8 mouse cellular contexts compared by ENCODE assay signal in the genomic region with DNA sequence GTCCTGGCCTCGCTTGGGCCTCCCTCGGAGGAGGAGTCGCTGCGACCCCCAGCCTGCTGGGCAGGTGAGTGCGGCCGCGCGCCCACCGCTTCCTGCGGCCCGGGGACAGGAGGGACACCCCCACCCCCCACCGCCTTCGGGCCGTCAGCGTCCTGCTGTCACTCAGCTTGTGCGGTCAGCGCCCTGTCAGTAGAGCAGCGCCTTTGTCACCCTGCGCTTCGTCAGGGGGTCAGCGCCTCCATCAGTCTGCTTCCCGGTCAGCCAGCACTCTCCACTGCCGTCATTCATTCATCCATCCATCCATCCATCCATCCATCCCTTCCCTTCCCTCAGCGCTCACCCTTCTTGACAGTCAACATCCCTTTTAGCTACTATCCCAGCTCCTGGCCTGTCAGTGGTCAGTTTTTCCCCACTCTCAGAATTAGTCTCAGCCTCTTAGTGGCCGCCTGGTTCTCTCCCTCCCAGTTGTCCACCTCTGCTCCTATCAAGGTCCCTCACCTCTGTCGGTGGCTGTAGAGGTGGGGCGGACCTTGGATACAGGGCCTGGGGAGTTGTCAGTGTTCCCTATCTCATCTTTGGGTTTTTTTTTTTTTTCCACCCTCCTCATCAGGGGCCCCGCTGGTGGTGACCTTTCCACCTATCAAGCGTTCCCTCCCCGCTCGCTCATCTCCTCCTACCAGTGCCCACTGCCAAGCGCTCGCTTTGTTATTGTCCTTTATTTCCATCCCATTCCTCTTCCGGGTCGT. TPM values are rescaled to one million over a fixed set of nuclear protein-coding genes. Genes with fewer than 3 reads are reported as not detected.
DNase-seq lines count a peak whose midpoint lies in the region; ATAC-seq and TF ChIP-seq lines count a peak whose summit lies in the region.

No protein-coding gene starts in this region.

- 1% methylated on average over 35 of the region's 35 CpGs for WGBS in cerebellum, adult 2 months

- H3K4me1 ChIP-seq in cerebellum, adult 2 months (ENCODE audit: control insufficient read depth, insufficient read depth, low read length), result peaks cover 7% of the 10 kb centered on the region; the same call in 1 of the 2 replicates

- peak overlapping the region; percentile 91 for H3K27ac ChIP-seq in cerebellum, adult 2 months (ENCODE audit: insufficient read depth, low read length)

- peak; percentile 19 for DNase-seq in adrenal gland, postnatal 14 days
- DNase-seq in adrenal gland, adult 18-20 months (ENCODE audit: low spot score in 2 of 2), result no peak
- peak; percentile 48 for DNase-seq in 416B (ENCODE audit: low read depth)
- peak in 1 of 2 experiments; percentile 62 for DNase-seq in cerebellum, adult 2 months
- DNase-seq in kidney, postnatal 25 days, result peak; percentile 26 to 64
- DNase-seq in spleen, adult 18-20 months, result peak; percentile 9 to 10

- peak; percentile 23 for ATAC-seq in granulocyte monocyte progenitor cell, adult 5-6 weeks (replicated peaks; ENCODE audit: poor library complexity, severe bottlenecking)
- peak; percentile 27; the same call in 1 of the 2 replicates for ATAC-seq in megakaryocyte, adult 5-6 weeks (ENCODE audit: poor library complexity, severe bottlenecking)

- peak overlapping the region; percentile 96 for H3K4me3 ChIP-seq in cerebellum, adult 2 months (replicated peaks; ENCODE audit: insufficient read depth, low read depth, low read length)

- no peaks in the 10 kb centered on the region for H3K27me3 ChIP-seq in cerebellum, adult 2 months (ENCODE audit: control insufficient read depth, insufficient read depth, low read length)

- TF ChIP-seq POLR2A in cerebellum, adult 2 months (IDR thresholded peaks at IDR 0.05; ENCODE audit: borderline replicate concordance, insufficient read depth, low read length), result no peak

- no peak for TF ChIP-seq CTCF in cerebellum, adult 2 months (IDR thresholded peaks at IDR 0.05; ENCODE audit: borderline replicate concordance, insufficient read depth, low read depth, low read length)

RNA-seq across cellular contexts. Expression of gene Ppp6r2, which starts 0.5 kb away (rescaled TPM):
- 41.1 and 52.4 TPM in 2 replicates for total RNA-seq in adrenal gland, postnatal 14 days (2021)
- 10 to 100 TPM; 46.6 to 48.3 TPM for total RNA-seq in adrenal gland, adult 18-20 months (2021)
- polyA plus RNA-seq in cerebellum, adult 2 months (2012; rRNA removed), result 240 and 262 TPM in 2 replicates
- total RNA-seq in granulocyte monocyte progenitor cell, adult 5-6 weeks (2014; fragmentation: Nextera tagmentation), result 9.2 and 10.5 TPM in 2 replicates
- total RNA-seq in granulocyte monocyte progenitor cell, adult 5-6 weeks (2017), result 5.8 and 6.4 TPM in 2 replicates
- 10.5 and 13.1 TPM in 2 replicates for total RNA-seq in megakaryocyte, adult 5-6 weeks (2015)
- 11.6 and 12.4 TPM in 2 replicates for total RNA-seq in megakaryocyte, adult 5-6 weeks (2017)

RNA-seq across cellular contexts. Expression of gene Dennd6b, which starts 15.6 kb away (rescaled TPM):
- 5.0 and 6.2 TPM in 2 replicates for total RNA-seq in adrenal gland, postnatal 14 days (2021)
- 1 to 10 TPM; 5.2 to 5.4 TPM for total RNA-seq in adrenal gland, adult 18-20 months (2021)
- polyA plus RNA-seq in cerebellum, adult 2 months (2012; rRNA removed), result 156 and 165 TPM in 2 replicates
- 4.3 and 6.1 TPM in 2 replicates for total RNA-seq in granulocyte monocyte progenitor cell, adult 5-6 weeks (2014; fragmentation: Nextera tagmentation)
- 2.5 and 4.7 TPM in 2 replicates for total RNA-seq in granulocyte monocyte progenitor cell, adult 5-6 weeks (2017)
- total RNA-seq in megakaryocyte, adult 5-6 weeks (2015), result 0.71 and 1.4 TPM in 2 replicates
- total RNA-seq in megakaryocyte, adult 5-6 weeks (2017), result 0.59 and 0.89 TPM in 2 replicates

RNA-seq across cellular contexts. Expression of gene Plxnb2, which starts 31.3 kb away (rescaled TPM):
- 83.2 and 110 TPM in 2 replicates for total RNA-seq in adrenal gland, postnatal 14 days (2021)
- 100 to 1,000 TPM in 1 of 2 experiments, 10 to 100 TPM in 1; 84.0 to 113 TPM for total RNA-seq in adrenal gland, adult 18-20 months (2021)
- 127 and 141 TPM in 2 replicates for polyA plus RNA-seq in cerebellum, adult 2 months (2012; rRNA removed)
- total RNA-seq in granulocyte monocyte progenitor cell, adult 5-6 weeks (2014; fragmentation: Nextera tagmentation), result 19.1 and 23.4 TPM in 2 replicates
- total RNA-seq in granulocyte monocyte progenitor cell, adult 5-6 weeks (2017), result 11.0 and 14.7 TPM in 2 replicates
- 95.9 and 101 TPM in 2 replicates for total RNA-seq in megakaryocyte, adult 5-6 weeks (2015)
- 111 and 118 TPM in 2 replicates for total RNA-seq in megakaryocyte, adult 5-6 weeks (2017)

Comparison
In these comparisons a context has a peak if more than half of its experiments do, and no peak if none do; other contexts are left out.
1. DNase-seq: peak in adrenal gland, postnatal 14 days (single experiment), 416B (single experiment), kidney, postnatal 25 days (2 of 2) and spleen, adult 18-20 months (2 of 2); none in adrenal gland, adult 18-20 months (0 of 2).